Mouse (Mus musculus) heart, adult 2 months (tissue): ENCODE data around the gene Sh2b3.

Source experiments
- CTCF ChIP-seq: fragments of 200-600 bp; IDR thresholded peaks from 2 replicates; pipeline ENCODE4 v1.8.1; 2022; ENCODE audit warnings: antibody characterized with exemption, mild to moderate bottlenecking, moderate library complexity
- POLR2A ChIP-seq: fragments of 200-500 bp; IDR thresholded peaks from 2 replicates; pipeline ENCODE4 v1.6.1; 2011; ENCODE audit warnings: mild to moderate bottlenecking, low read depth, low read length, control low read depth; ENCODE audit not compliant: insufficient read depth

- TF ChIP-seq CTCF (peak; percentile 82), POLR2A (no peak)
These were observed 22.4 kb downstream of the Sh2b3 start for GRCm38 (mm10) chr5:121815067-121815466.
